In genomic region chr2:57181350-57181691, GRCm38 (mm10) we compare ENCODE assay signal across 8 mouse cellular contexts. TPM values are rescaled to one million over a fixed set of nuclear protein-coding genes. Genes with fewer than 3 reads are reported as not detected.
DNase-seq lines count a peak whose midpoint lies in the region; ATAC-seq lines count a peak whose summit lies in the region.

No protein-coding gene starts in this region.

- peak overlapping the region; percentile 62 for H3K4me2 ChIP-seq in heart, embryonic 15.5 days
- peak overlapping the region; percentile 45 for H3K4me2 ChIP-seq in hindbrain, embryonic 14.5 days (replicated peaks)
- H3K4me2 ChIP-seq in midbrain, embryonic 11.5 days: peak overlapping the region; percentile 42

- H3K4me1 ChIP-seq in heart, embryonic 15.5 days (replicated peaks): 0 out of 2 replicates have a peak, but pooled peaks cover 5% of the 10 kb centered on the region
- H3K4me1 ChIP-seq in hindbrain, embryonic 14.5 days (replicated peaks; ENCODE audit: control insufficient read depth, insufficient read depth, low read length): no peaks in the 10 kb centered on the region
- H3K4me1 ChIP-seq in midbrain, embryonic 11.5 days (ENCODE audit: control insufficient read depth, insufficient read depth, low read length): no peaks in the 10 kb centered on the region

- no peak for DNase-seq in heart, postnatal 10 days
- no peak for DNase-seq in hindbrain, embryonic 14.5 days (ENCODE audit: low spot score)
- no peak for DNase-seq in midbrain, embryonic 11.5 days (ENCODE audit: low spot score, missing footprints)
- no peak for DNase-seq in right cerebral cortex, postnatal 10 days (ENCODE audit: low spot score in 2 of 2)
- no peak for DNase-seq in layer of hippocampus, adult 9-10 months (ENCODE audit: low spot score)
- no peak for DNase-seq in cerebellum, postnatal 25 days

- peak overlapping the region; percentile 94 for H3K27ac ChIP-seq in heart, embryonic 15.5 days
- H3K27ac ChIP-seq in hindbrain, embryonic 14.5 days: no peak overlapping the region
- no peak overlapping the region for H3K27ac ChIP-seq in midbrain, embryonic 11.5 days (ENCODE audit: low read depth, low read length)

- no peak for ATAC-seq in heart, embryonic 15.5 days (replicated peaks; ENCODE audit: insufficient number of reproducible peaks, insufficient read depth, low FRiP score, low read depth)
- peak; percentile 50 for ATAC-seq in activated CD4-positive, CD25-positive, alpha-beta regulatory T cell, adult 4 months
- ATAC-seq in hindbrain, embryonic 14.5 days (ENCODE audit: low FRiP score): no peak; the same call in 1 of the 2 replicates
- no peak for ATAC-seq in midbrain, embryonic 11.5 days (ENCODE audit: low FRiP score)

- peak overlapping the region; percentile 67 for H3K9ac ChIP-seq in heart, embryonic 15.5 days
- peak overlapping the region; percentile 50 for H3K9ac ChIP-seq in hindbrain, embryonic 14.5 days
- peak overlapping the region; percentile 65 for H3K9ac ChIP-seq in midbrain, embryonic 11.5 days (ENCODE audit: low read length)

- H3K4me3 ChIP-seq in heart, embryonic 15.5 days: peak overlapping the region; percentile 84
- H3K4me3 ChIP-seq in hindbrain, embryonic 14.5 days (replicated peaks; ENCODE audit: low read length): peak overlapping the region; percentile 41
- H3K4me3 ChIP-seq in midbrain, embryonic 11.5 days (ENCODE audit: low read depth, low read length): peak overlapping the region; percentile 46

- H3K27me3 ChIP-seq in heart, embryonic 15.5 days: no peaks in the 10 kb centered on the region
- H3K27me3 ChIP-seq in hindbrain, embryonic 14.5 days (ENCODE audit: control insufficient read depth, insufficient read depth, low read length): no peaks in the 10 kb centered on the region
- H3K27me3 ChIP-seq in midbrain, embryonic 11.5 days (ENCODE audit: control insufficient read depth, insufficient read depth, low read length): no peaks in the 10 kb centered on the region

- no peaks in the 10 kb centered on the region for H3K9me3 ChIP-seq in heart, embryonic 15.5 days (replicated peaks)
- no peaks in the 10 kb centered on the region for H3K9me3 ChIP-seq in hindbrain, embryonic 14.5 days (ENCODE audit: control insufficient read depth, low read length)
- H3K9me3 ChIP-seq in midbrain, embryonic 11.5 days (ENCODE audit: control insufficient read depth, low read length): no peaks in the 10 kb centered on the region

- no peaks in the 10 kb centered on the region for H3K36me3 ChIP-seq in heart, embryonic 15.5 days
- no peaks in the 10 kb centered on the region for H3K36me3 ChIP-seq in hindbrain, embryonic 14.5 days (replicated peaks; ENCODE audit: control insufficient read depth, insufficient read depth)
- H3K36me3 ChIP-seq in midbrain, embryonic 11.5 days (ENCODE audit: control insufficient read depth, insufficient read depth, low read length): no peaks in the 10 kb centered on the region

- intact Hi-C loops in heart, postnatal 10 days (cut with DNase I): loop anchor here (5.0 kb wide), 2 partner anchors 126 to 166 kb away; no protein-coding TSS in a partner anchor

- 16% methylated on average over 4 of the region's 4 CpGs for WGBS in heart, embryonic 15.5 days
- 18% methylated on average over 4 of the region's 4 CpGs for WGBS in hindbrain, embryonic 14.5 days
- WGBS in midbrain, embryonic 11.5 days: 28% methylated on average over 4 of the region's 4 CpGs

RNA-seq across cellular contexts. Expression of gene Gpd2, which starts 56.1 kb away (rescaled TPM):
- 10.1 and 12.7 TPM in 2 replicates for polyA plus RNA-seq in heart, embryonic 15.5 days (2015; fragmentation: Nextera tagmentation; extraction: Ambion mirVana)
- total RNA-seq in heart, postnatal 10 days (2021): 10 to 100 TPM; 20.7 to 42.3 TPM
- polyA plus RNA-seq in activated CD4-positive, CD25-positive, alpha-beta regulatory T cell, adult 4 months (2017; shearing (Covaris generic)): 10 to 100 TPM; 13.9 to 14.6 TPM
- polyA plus RNA-seq in hindbrain, embryonic 14.5 days (2014; fragmentation: Nextera tagmentation; extraction: Ambion mirVana): 23.0 and 29.9 TPM in 2 replicates
- 14.6 and 15.8 TPM in 2 replicates for polyA plus RNA-seq in midbrain, embryonic 11.5 days (2014; fragmentation: Nextera tagmentation; extraction: Ambion mirVana)

RNA-seq across cellular contexts. Expression of gene Nr4a2, which starts 57.5 kb away (rescaled TPM):
- polyA plus RNA-seq in heart, embryonic 15.5 days (2015; fragmentation: Nextera tagmentation; extraction: Ambion mirVana): 2.1 and 3.1 TPM in 2 replicates
- 1 to 10 TPM; 2.3 TPM for total RNA-seq in heart, postnatal 10 days (2021)
- polyA plus RNA-seq in activated CD4-positive, CD25-positive, alpha-beta regulatory T cell, adult 4 months (2017; shearing (Covaris generic)): 1 to 10 TPM; 1.7 to 3.2 TPM
- 20.7 and 21.0 TPM in 2 replicates for polyA plus RNA-seq in hindbrain, embryonic 14.5 days (2014; fragmentation: Nextera tagmentation; extraction: Ambion mirVana)
- polyA plus RNA-seq in midbrain, embryonic 11.5 days (2014; fragmentation: Nextera tagmentation; extraction: Ambion mirVana): 16.9 and 17.4 TPM in 2 replicates
